In genomic region chrX:133092983-133093382, GRCm38 (mm10) we compare ENCODE assay signal across 26 mouse cellular contexts.
DNase-seq lines count a peak whose midpoint lies in the region; ATAC-seq and TF ChIP-seq lines count a peak whose summit lies in the region.
"Had no signal": no experiment of that assay in that cellular context is flagged by ENCODE, and none has a peak within 500 bp of the region (broad histone marks: within the 10 kb centered on the region; RNA-seq: fewer than 3 reads in every experiment).

No protein-coding gene starts in this region.

- H3K9me3 ChIP-seq in liver, embryonic 14.5 days (ENCODE audit: control insufficient read depth, low read length): no peaks in the 10 kb centered on the region
- no peaks in the 10 kb centered on the region for H3K9me3 ChIP-seq in liver, embryonic 11.5 days (ENCODE audit: control insufficient read depth, low read length)
- no peaks in the 10 kb centered on the region for H3K9me3 ChIP-seq in hindbrain, embryonic 11.5 days (ENCODE audit: control insufficient read depth, low read length)
- H3K9me3 ChIP-seq: forebrain, embryonic 10.5 days; limb, embryonic 10.5 days; neural tube, embryonic 15.5 days had no signal

- H3K9ac ChIP-seq in liver, embryonic 14.5 days (replicated peaks): no peak overlapping the region
- H3K9ac ChIP-seq in liver, embryonic 11.5 days (ENCODE audit: low read depth, low read length): no peak overlapping the region
- no peak overlapping the region for H3K9ac ChIP-seq in hindbrain, embryonic 11.5 days (ENCODE audit: low read depth, low read length)
- H3K9ac ChIP-seq: forebrain, postnatal 0 days; hindbrain, embryonic 14.5 days; neural tube, embryonic 15.5 days had no signal

- no peak overlapping the region for H3K27ac ChIP-seq in liver, embryonic 14.5 days
- no peak overlapping the region for H3K27ac ChIP-seq in liver, embryonic 11.5 days (ENCODE audit: low read depth, low read length)
- H3K27ac ChIP-seq in hindbrain, embryonic 11.5 days (ENCODE audit: low read depth, low read length): no peak overlapping the region
- H3K27ac ChIP-seq: forebrain, embryonic 10.5 days; hindbrain, embryonic 14.5 days; limb, embryonic 10.5 days; macrophage; neural tube, embryonic 15.5 days had no signal

- WGBS in liver, embryonic 14.5 days (ENCODE audit: insufficient replicate concordance): 55% methylated on average over 2 of the region's 3 CpGs
- WGBS in liver, embryonic 11.5 days: 72% methylated on average over 3 of the region's 3 CpGs
- 91% methylated on average over 3 of the region's 3 CpGs for WGBS in hindbrain, embryonic 11.5 days

- no peaks in the 10 kb centered on the region for H3K27me3 ChIP-seq in liver, embryonic 14.5 days (ENCODE audit: control insufficient read depth, insufficient read depth, low read length)
- no peaks in the 10 kb centered on the region for H3K27me3 ChIP-seq in liver, embryonic 11.5 days (replicated peaks; ENCODE audit: control insufficient read depth, insufficient read depth, low read length)
- no peaks in the 10 kb centered on the region for H3K27me3 ChIP-seq in hindbrain, embryonic 11.5 days (ENCODE audit: control insufficient read depth, insufficient read depth, low read length)
- H3K27me3 ChIP-seq: CH12.LX; neural tube, embryonic 15.5 days had no signal

- no peak overlapping the region for H3K4me2 ChIP-seq in liver, embryonic 14.5 days (ENCODE audit: low read depth)
- no peak overlapping the region for H3K4me2 ChIP-seq in liver, embryonic 11.5 days
- no peak overlapping the region for H3K4me2 ChIP-seq in hindbrain, embryonic 11.5 days (replicated peaks; ENCODE audit: low read depth, low read length)
- H3K4me2 ChIP-seq: hindbrain, embryonic 14.5 days; neural tube, embryonic 15.5 days had no signal

- no peak for TF ChIP-seq EP300 in liver, embryonic 14.5 days (IDR thresholded peaks at IDR 0.05; ENCODE audit: low read depth)

- ATAC-seq in liver, embryonic 14.5 days (ENCODE audit: insufficient read depth): no peak
- ATAC-seq in liver, embryonic 11.5 days (replicated peaks; ENCODE audit: low FRiP score): no peak
- ATAC-seq in hindbrain, embryonic 11.5 days (ENCODE audit: low FRiP score): no peak
- ATAC-seq: forebrain, postnatal 0 days; midbrain, embryonic 16.5 days had no signal

- H3K36me3 ChIP-seq in liver, embryonic 14.5 days (replicated peaks; ENCODE audit: control insufficient read depth, insufficient read depth, low read depth): no peaks in the 10 kb centered on the region
- H3K36me3 ChIP-seq in liver, embryonic 11.5 days (ENCODE audit: control insufficient read depth, insufficient read depth, low read length): no peaks in the 10 kb centered on the region
- no peaks in the 10 kb centered on the region for H3K36me3 ChIP-seq in hindbrain, embryonic 11.5 days (ENCODE audit: control insufficient read depth, insufficient read depth, low read length)
- H3K36me3 ChIP-seq: forebrain, embryonic 10.5 days; limb, embryonic 10.5 days; neural tube, embryonic 15.5 days had no signal

- peak; percentile 1 for DNase-seq in embryo, embryonic 10.5 days (ENCODE audit: low spot score)
- DNase-seq in embryo, embryonic 9.5 days (ENCODE audit: extremely low spot score): no peak
- DNase-seq in liver, embryonic 14.5 days (ENCODE audit: low read depth in 3 of 3, low spot score in 3 of 3): no peak
- DNase-seq in liver, embryonic 11.5 days (ENCODE audit: low spot score): no peak
- peak; percentile 1 for DNase-seq in A20 (ENCODE audit: low read depth, low spot score)
- peak; percentile 1 for DNase-seq in NIH3T3 (ENCODE audit: low read depth)
- DNase-seq in hindbrain, embryonic 11.5 days (ENCODE audit: low spot score): no peak
- DNase-seq in cerebellum, adult 9-10 months: no peak
- DNase-seq: adrenal gland, postnatal 14 days; cerebellum, adult 2 months; cerebellum, postnatal 36 days; forebrain, postnatal 0 days; gastrocnemius, postnatal 36 days; kidney, postnatal 36 days; layer of hippocampus, adult 9-11 months; lung, adult 2 months; right cerebral cortex, adult 18-20 months; right cerebral cortex, postnatal 4 days; thymus, postnatal 36 days had no signal

- no peaks in the 10 kb centered on the region for H3K4me1 ChIP-seq in liver, embryonic 14.5 days (replicated peaks; ENCODE audit: control insufficient read depth in 2 of 2, insufficient read depth in 2 of 2, low read length in 1 of 2)
- H3K4me1 ChIP-seq in liver, embryonic 11.5 days (replicated peaks; ENCODE audit: control insufficient read depth, insufficient read depth, low read length): no peaks in the 10 kb centered on the region
- no peaks in the 10 kb centered on the region for H3K4me1 ChIP-seq in hindbrain, embryonic 11.5 days (replicated peaks; ENCODE audit: control insufficient read depth, insufficient read depth, low read length)
- H3K4me1 ChIP-seq: forebrain, embryonic 10.5 days; limb, embryonic 10.5 days; neural tube, embryonic 15.5 days had no signal

- no peak overlapping the region for H3K4me3 ChIP-seq in liver, embryonic 14.5 days (ENCODE audit: insufficient read depth in 1 of 2, low read depth in 2 of 2, low read length in 2 of 2)
- no peak overlapping the region for H3K4me3 ChIP-seq in liver, embryonic 11.5 days (ENCODE audit: low read depth, low read length)
- H3K4me3 ChIP-seq in hindbrain, embryonic 11.5 days (ENCODE audit: low read depth, low read length): no peak overlapping the region
- H3K4me3 ChIP-seq: forebrain, embryonic 10.5 days; limb, embryonic 10.5 days; neural tube, embryonic 15.5 days had no signal

- 0 out of 2 replicates have a peak, but pooled peaks have one; percentile 10 for TF ChIP-seq CTCF in liver, embryonic 14.5 days (IDR thresholded peaks at IDR 0.05; ENCODE audit: low read depth)

Comparison
In these comparisons a context has a peak if more than half of its experiments do, and no peak if none do; other contexts are left out.
1. DNase-seq: peak in embryo, embryonic 10.5 days (single experiment), A20 (single experiment) and NIH3T3 (single experiment); none in embryo, embryonic 9.5 days (single experiment), liver, embryonic 14.5 days (0 of 3), liver, embryonic 11.5 days (single experiment), hindbrain, embryonic 11.5 days (single experiment) and cerebellum, adult 9-10 months (single experiment).